Mouse (Mus musculus): ENCODE results near the gene Actr8.

The Actr8 gene

GRCm38 (mm10) chr14:30039413-30039812 is 61.3 kb downstream of the Actr8 start:
- no peak for DNase-seq (ENCODE audit: low read depth)

- DNase-seq (ENCODE audit: low read depth) = no peak
These were observed 63.7 kb downstream of the Actr8 start for GRCm38 (mm10) chr14:30041836-30042235.

- DNase-seq (ENCODE audit: low read depth) = no peak
These were observed 65.3 kb downstream of the Actr8 start for GRCm38 (mm10) chr14:30043356-30043940.

- DNase-seq (ENCODE audit: low read depth) = no peak
These were observed 67.1 kb downstream of the Actr8 start for GRCm38 (mm10) chr14:30045239-30045638.

DNA sequence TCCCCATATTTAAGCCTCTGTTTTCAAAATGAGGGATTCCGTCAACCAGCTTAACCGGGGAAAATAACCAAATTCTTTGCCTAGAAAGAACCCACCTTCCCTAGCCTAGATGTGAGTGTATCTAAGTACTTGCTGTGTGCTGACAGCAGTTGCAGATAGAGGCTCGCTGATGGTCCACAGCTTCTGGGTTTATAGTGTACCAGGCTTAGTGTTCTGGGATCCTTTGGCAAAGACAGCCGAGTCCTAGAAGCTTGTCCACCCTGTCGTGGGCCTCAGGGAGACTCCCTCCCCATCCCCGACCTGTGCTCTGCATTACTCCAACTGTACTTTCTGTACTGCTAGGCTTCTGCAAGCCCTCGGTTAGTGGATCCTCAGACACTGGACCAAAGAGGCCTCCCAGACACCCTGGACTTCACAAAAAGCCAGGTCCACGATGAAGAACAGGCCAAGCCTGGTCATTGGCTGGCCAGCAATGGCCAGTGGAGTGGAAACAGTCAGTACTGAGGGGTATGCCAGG is 67.6 kb downstream of the Actr8 start:
- no peak for DNase-seq (ENCODE audit: low read depth)

DNA sequence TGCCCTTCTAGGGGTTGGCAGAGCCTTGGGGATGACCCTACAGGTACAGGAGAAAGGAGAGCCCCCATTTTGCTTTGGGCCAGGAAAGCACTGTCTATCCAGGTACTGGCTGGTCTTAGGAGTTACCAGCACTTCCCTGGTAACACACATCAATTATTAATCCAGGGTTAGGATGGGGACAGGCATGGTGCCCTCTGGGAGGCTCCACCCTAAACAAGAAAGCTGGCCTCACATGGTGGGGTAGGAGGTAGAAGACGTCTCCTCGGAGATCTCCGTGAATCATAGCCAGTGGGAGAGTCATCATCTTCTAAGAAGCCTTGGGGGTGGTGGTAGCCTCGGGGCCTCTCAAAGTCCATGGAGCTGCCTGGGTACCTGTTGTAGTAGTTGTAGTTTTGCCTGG is 68.8 kb downstream of the Actr8 start:
- no peak for DNase-seq (ENCODE audit: low read depth)

- DNase-seq (ENCODE audit: low read depth) = no peak
These were observed 69.9 kb downstream of the Actr8 start for GRCm38 (mm10) chr14:30048049-30048448.

- no peak for DNase-seq (ENCODE audit: low read depth)
These were observed 72.1 kb downstream of the Actr8 start for GRCm38 (mm10) chr14:30050280-30050679.

- no peak for DNase-seq (ENCODE audit: low read depth)
These were observed 76.8 kb downstream of the Actr8 start for GRCm38 (mm10) chr14:30054922-30055321.

All from NIH3T3 (cell line).